9 mouse cellular contexts compared by ENCODE assay signal in genomic region chr6:136353399-136354184, GRCm38 (mm10). TPM values are rescaled to one million over a fixed set of nuclear protein-coding genes. Genes with fewer than 3 reads are reported as not detected.
A peak's percentile ranks its signal among the peaks of the same experiment; 100 is the strongest.
DNase-seq lines count a peak whose midpoint lies in the region.
"Had no signal": no experiment of that assay in that cellular context is flagged by ENCODE, and none has a peak within 500 bp of the region (broad histone marks: within the 10 kb centered on the region; RNA-seq: fewer than 3 reads in every experiment).

No protein-coding gene starts in this region.

- peak; percentile 48 for DNase-seq in A20 (ENCODE audit: low read depth, low spot score)
- peak; percentile 63 to 68 for DNase-seq in adrenal gland, adult 18-20 months (ENCODE audit: low spot score in 2 of 2)
- DNase-seq in embryo, embryonic 11 days: peak; percentile 84
- DNase-seq in gonadal fat pad, adult 2 months (ENCODE audit: low read depth): peak; percentile 2
- DNase-seq in large intestine, adult 2 months (ENCODE audit: low read depth, low spot score): peak; percentile 40
- peak; percentile 53 to 65 for DNase-seq in lung, adult 18-20 months
- DNase-seq in ovary, postnatal 36 days (ENCODE audit: low spot score): peak; percentile 61
- DNase-seq in natural killer cell, adult 2 months (ENCODE audit: low spot score in 2 of 2): no peak

- 37% methylated on average over 11 of the region's 11 CpGs for WGBS in large intestine, adult 2 months

RNA-seq across cellular contexts. Expression of gene Gm8994, which starts 26.3 kb away (rescaled TPM):
- total RNA-seq in adrenal gland, adult 18-20 months (2021): not detected
- polyA plus RNA-seq in gonadal fat pad, adult 2 months (2012; rRNA removed): not detected in 2 replicates
- not detected in 2 replicates for polyA plus RNA-seq in large intestine, adult 2 months (2012; rRNA removed)
- polyA plus RNA-seq: erythroblast, embryonic 14.5 days had no signal

Comparison
In these comparisons a context has a peak if more than half of its experiments do, and no peak if none do; other contexts are left out.
1. DNase-seq: peak in A20 (single experiment), adrenal gland, adult 18-20 months (2 of 2), embryo, embryonic 11 days (single experiment), gonadal fat pad, adult 2 months (single experiment), large intestine, adult 2 months (single experiment), lung, adult 18-20 months (2 of 2) and ovary, postnatal 36 days (single experiment); none in natural killer cell, adult 2 months (0 of 2).